8 mouse cellular contexts compared by ENCODE assay signal in genomic region chr8:75093399-75094156, GRCm38 (mm10). TPM values are rescaled to one million over a fixed set of nuclear protein-coding genes. Genes with fewer than 3 reads are reported as not detected.
DNase-seq lines count a peak whose midpoint lies in the region; ATAC-seq and TF ChIP-seq lines count a peak whose summit lies in the region.

TSS of gene Hmox1 (plus strand) at chr8:75093621.

- ATAC-seq in lung, embryonic 14.5 days (ENCODE audit: insufficient read depth): peak; percentile 90
- peak; percentile 82 for ATAC-seq in neutrophil, adult 5-6 weeks (ENCODE audit: extremely low read depth, insufficient number of reproducible peaks, low FRiP score, poor library complexity, severe bottlenecking)

- peak; percentile 78 for DNase-seq in MEL-GATA-1-ER (ENCODE audit: extremely low read depth, low read depth)
- peak; percentile 56 for DNase-seq in cerebellum, adult 9-10 months
- peak; percentile 91 for DNase-seq in forelimb bud, embryonic 11.5 days (ENCODE audit: low read depth, low spot score)
- DNase-seq in heart, postnatal 4 days: peak; percentile 93
- DNase-seq in layer of hippocampus, adult 8-10 months (ENCODE audit: low spot score in 2 of 2): peak; percentile 84 to 86
- DNase-seq in lung, embryonic 14.5 days: peak; percentile 97
- peak; percentile 88 for DNase-seq in testis, postnatal 14 days (ENCODE audit: low spot score)

- H3K9me3 ChIP-seq in lung, embryonic 14.5 days (ENCODE audit: low read depth, low read length): no peaks in the 10 kb centered on the region

- peak; percentile 14; the same call in 1 of the 2 replicates for TF ChIP-seq CTCF in lung, embryonic 14.5 days (IDR thresholded peaks at IDR 0.05; ENCODE audit: low read depth)

- H3K36me3 ChIP-seq in lung, embryonic 14.5 days (ENCODE audit: insufficient read depth): peaks cover 20% of the 10 kb centered on the region

- peak within 1 kb of the TSS; percentile 30; the same call in 1 of the 2 replicates for H3K27ac ChIP-seq in lung, embryonic 14.5 days (ENCODE audit: low read depth)

- peak within 1 kb of the TSS; percentile 60 for H3K4me3 ChIP-seq in lung, embryonic 14.5 days (ENCODE audit: low read depth, low read length)

- peak within 1 kb of the TSS; percentile 72 for H3K9ac ChIP-seq in lung, embryonic 14.5 days

- no peaks in the 10 kb centered on the region for H3K27me3 ChIP-seq in lung, embryonic 14.5 days (ENCODE audit: insufficient read depth, low read length)

- under 1% methylated on average over 36 of the region's 36 CpGs for WGBS in lung, embryonic 14.5 days

- peak within 1 kb of the TSS; percentile 82 for H3K4me2 ChIP-seq in lung, embryonic 14.5 days

- H3K4me1 ChIP-seq in lung, embryonic 14.5 days (ENCODE audit: insufficient read depth): peaks cover 7% of the 10 kb centered on the region; the same call in 1 of the 2 replicates

RNA-seq across cellular contexts. Expression of gene Hmox1, which starts in this region (rescaled TPM):
- 10 to 100 TPM; 15.0 to 16.6 TPM for total RNA-seq in heart, postnatal 4 days (2021)
- 10 to 100 TPM in 2 of 4 experiments, 1 to 10 TPM in 2; 4.9 to 14.6 (median 9.5) TPM for total RNA-seq in layer of hippocampus, adult 8-10 months (2022)
- polyA plus RNA-seq in lung, embryonic 14.5 days (2014; fragmentation: Nextera tagmentation; extraction: Ambion mirVana): 24.6 and 26.3 TPM in 2 replicates
- total RNA-seq in neutrophil, adult 5-6 weeks (2017): 33.3 and 40.8 TPM in 2 replicates

Comparison
In these comparisons a context has a peak if more than half of its experiments do, and no peak if none do; other contexts are left out.
1. Peak in every context shown above with its lines: DNase-seq, ATAC-seq, H3K4me3 ChIP-seq and H3K27ac ChIP-seq.